Mouse (Mus musculus): ENCODE measurements around the gene Zfp808. TPM values are rescaled to one million over a fixed set of nuclear protein-coding genes. Genes with fewer than 3 reads are reported as not detected.
"Not testable (repeated sequence)": the region's sequence is repeated elsewhere in the genome, so short reads cannot be mapped to it uniquely, and the experiment has no call there.

Zfp808 gene
- polyA plus RNA-seq (2015; fragmentation: Nextera tagmentation; extraction: Ambion mirVana), result 6.9 and 7.3 TPM in 2 replicates

DNA sequence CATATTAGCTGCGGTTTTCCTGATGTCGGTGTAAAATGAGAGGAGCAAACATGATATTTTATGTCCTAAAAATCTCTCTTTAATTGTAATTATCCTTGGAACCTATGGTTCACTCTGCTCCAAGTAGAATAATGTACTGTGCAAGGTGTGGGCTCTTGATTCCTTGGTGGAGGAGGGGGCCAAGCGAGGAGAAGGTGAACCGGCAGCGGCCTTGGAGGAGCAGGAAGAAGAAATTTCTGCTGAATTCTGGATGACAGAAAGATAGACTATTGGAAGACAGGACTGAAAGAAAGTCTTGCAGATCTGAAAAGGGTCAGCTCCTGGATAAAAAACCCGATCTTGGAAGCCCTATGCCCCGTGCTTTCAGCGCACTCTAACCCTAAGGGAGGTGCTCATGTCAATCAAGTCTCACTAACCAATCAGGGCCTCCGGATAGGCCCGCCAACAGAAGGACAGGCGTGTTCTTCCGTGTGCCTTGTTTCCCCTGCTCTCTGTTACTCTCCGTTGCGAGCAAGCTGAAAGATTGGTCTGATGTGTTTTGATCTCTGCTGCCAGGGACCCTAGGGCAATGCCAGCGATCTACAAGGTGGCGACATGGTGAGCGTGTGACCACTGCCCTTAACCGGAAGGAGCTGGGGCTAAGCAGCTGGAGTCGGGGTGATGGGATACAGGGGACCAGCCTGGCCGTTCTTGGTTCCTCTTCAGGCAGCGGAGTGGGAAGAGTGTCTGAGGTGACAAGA is at the start of gene Zfp808:
Zfp808 (plus strand) TSS at position 455 of the 740 bp plus-strand sequence.
- ATAC-seq, result peak; percentile 88
- H3K9me3 ChIP-seq (replicated peaks); H3K27me3 ChIP-seq; H3K36me3 ChIP-seq (ENCODE audit: poor library complexity, severe bottlenecking); H3K4me1 ChIP-seq: not testable (repeated sequence)
- H3K4me2 ChIP-seq, result peak within 1 kb of the TSS; percentile 60
- 9% methylated on average over 21 of the region's 21 CpGs for WGBS
- peak within 1 kb of the TSS; percentile 72 for H3K9ac ChIP-seq
- H3K27ac ChIP-seq, result peak within 1 kb of the TSS; percentile 31; the same call in 1 of the 2 replicates
- peak within 1 kb of the TSS; percentile 57 for H3K4me3 ChIP-seq

DNA sequence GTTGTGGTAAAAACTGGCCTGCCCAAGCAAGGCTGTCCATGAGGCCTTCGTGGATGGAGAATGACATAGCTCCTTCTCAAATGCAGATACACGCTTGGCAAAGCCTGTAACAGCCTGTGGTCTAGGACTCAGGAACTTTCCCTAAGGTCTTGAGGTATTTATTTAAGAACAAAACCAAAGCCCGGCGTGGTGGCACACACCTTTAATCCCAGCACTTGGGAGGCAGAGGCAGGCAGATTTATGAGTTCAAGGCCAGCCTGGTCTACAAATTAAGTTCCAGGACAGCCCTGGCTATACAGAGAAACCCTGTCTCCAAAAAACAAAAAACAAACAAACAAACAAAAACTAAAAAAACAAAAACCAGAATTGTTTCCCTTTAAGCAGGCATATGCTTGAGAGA is 30.9 kb upstream of the Zfp808 start:
- H3K4me1 ChIP-seq; H3K4me2 ChIP-seq; ATAC-seq; H3K9ac ChIP-seq; H3K27me3 ChIP-seq; H3K4me3 ChIP-seq; H3K9me3 ChIP-seq (replicated peaks); H3K27ac ChIP-seq; H3K36me3 ChIP-seq (ENCODE audit: poor library complexity, severe bottlenecking): not testable (repeated sequence)
- 86% methylated on average over 4 of the region's 4 CpGs for WGBS

DNA sequence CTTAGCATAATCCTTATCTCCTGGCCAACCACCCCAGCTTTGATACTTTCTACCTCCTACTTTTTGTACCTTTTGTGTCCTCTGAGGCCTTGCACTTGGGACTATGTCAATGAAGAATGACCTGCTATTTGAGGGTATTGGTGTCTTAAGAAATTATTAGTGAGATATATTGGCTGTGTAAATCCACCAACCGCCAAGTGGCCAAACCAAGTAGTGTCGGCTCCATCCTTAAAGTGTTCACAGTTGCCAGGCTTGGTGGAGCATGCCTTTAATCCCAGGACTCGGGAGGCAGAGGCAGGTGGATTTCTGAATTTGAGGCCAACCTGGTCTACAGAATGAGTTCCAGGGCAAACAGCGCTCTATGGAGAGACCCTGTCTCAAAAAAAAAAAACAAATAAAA is 30.2 kb upstream of the Zfp808 start:
- not testable (repeated sequence) for H3K9ac ChIP-seq

DNA sequence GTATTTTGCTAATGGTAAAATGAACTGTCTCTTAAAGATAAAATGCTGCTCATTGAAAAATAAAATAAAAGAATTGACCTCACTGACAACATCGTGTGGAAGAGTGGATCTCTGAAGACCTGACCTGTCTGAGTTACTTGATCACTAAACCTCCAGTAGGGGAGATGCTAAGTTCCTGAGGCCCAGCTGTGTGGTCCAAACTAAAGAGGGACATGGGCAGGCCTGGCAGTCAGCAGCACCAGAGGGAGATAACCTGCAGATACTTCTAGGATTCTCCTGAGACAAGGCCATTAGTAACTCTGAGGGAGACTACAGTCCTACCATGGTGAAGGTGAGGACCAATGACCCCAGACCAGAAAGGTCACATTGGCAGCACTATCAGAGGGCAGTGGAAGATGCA is 27.3 kb upstream of the Zfp808 start:
- H3K9me3 ChIP-seq (replicated peaks); H3K4me3 ChIP-seq; H3K4me1 ChIP-seq; H3K36me3 ChIP-seq (ENCODE audit: poor library complexity, severe bottlenecking); H3K4me2 ChIP-seq; ATAC-seq; H3K27me3 ChIP-seq; H3K9ac ChIP-seq; H3K27ac ChIP-seq: not testable (repeated sequence)
- WGBS, result 78% methylated on average over 1 of the region's 1 CpGs

More for the DNA sequence above, 30.2 kb upstream of the Zfp808 start:
- H3K27me3 ChIP-seq; H3K4me2 ChIP-seq; H3K4me1 ChIP-seq; H3K4me3 ChIP-seq; H3K9me3 ChIP-seq (replicated peaks); H3K27ac ChIP-seq; ATAC-seq; H3K36me3 ChIP-seq (ENCODE audit: poor library complexity, severe bottlenecking): not testable (repeated sequence)
- 93% methylated on average over 4 of the region's 4 CpGs for WGBS

DNA sequence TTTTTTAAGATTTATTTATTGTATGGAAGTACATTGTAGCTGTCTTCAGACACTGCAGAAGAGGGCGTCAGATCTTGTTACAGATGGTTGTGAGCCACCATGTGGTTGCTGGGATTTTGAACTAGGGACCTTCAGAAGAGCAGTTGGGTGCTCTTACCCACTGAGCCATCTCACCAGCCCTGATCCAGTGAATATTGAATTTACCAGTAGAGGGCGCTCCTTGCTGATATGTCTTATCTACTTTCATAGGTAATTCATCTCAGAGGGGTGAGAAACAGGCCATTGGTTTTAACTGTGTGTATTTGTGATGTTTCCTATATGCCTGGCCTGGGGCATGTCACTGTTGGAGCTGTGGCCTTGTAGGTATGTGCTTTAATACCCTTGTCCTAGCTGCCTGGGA is 13.8 kb upstream of the Zfp808 start:
- ATAC-seq; H3K36me3 ChIP-seq (ENCODE audit: poor library complexity, severe bottlenecking); H3K4me2 ChIP-seq; H3K4me1 ChIP-seq; H3K4me3 ChIP-seq; H3K9me3 ChIP-seq (replicated peaks); H3K27me3 ChIP-seq; H3K9ac ChIP-seq; H3K27ac ChIP-seq: not testable (repeated sequence)
- WGBS, result 34% methylated on average over 2 of the region's 2 CpGs

DNA sequence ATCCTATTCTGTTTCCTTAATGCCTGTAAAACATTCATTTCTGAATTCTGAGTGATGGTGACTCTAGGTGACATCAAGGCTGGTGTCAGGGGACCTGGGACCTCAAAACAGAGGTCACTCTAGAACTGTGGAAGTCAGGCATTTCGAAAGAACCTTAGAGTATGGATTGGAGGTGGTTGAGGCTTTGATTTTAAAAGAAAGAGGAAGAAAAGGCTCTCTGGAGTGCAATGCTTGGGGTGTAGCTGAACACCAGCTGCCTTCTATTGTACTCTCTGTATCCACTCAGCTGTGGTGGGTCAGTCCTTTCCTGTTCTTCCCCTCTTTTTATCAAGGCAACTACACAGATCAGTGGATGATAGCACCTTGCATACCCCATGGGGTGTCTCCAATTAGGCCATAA is 8.1 kb upstream of the Zfp808 start:
- ATAC-seq; H3K27me3 ChIP-seq; H3K4me1 ChIP-seq; H3K9ac ChIP-seq; H3K36me3 ChIP-seq (ENCODE audit: poor library complexity, severe bottlenecking); H3K4me2 ChIP-seq; H3K9me3 ChIP-seq (replicated peaks); H3K4me3 ChIP-seq; H3K27ac ChIP-seq: not testable (repeated sequence)
- 45% methylated on average over 1 of the region's 1 CpGs for WGBS

DNA sequence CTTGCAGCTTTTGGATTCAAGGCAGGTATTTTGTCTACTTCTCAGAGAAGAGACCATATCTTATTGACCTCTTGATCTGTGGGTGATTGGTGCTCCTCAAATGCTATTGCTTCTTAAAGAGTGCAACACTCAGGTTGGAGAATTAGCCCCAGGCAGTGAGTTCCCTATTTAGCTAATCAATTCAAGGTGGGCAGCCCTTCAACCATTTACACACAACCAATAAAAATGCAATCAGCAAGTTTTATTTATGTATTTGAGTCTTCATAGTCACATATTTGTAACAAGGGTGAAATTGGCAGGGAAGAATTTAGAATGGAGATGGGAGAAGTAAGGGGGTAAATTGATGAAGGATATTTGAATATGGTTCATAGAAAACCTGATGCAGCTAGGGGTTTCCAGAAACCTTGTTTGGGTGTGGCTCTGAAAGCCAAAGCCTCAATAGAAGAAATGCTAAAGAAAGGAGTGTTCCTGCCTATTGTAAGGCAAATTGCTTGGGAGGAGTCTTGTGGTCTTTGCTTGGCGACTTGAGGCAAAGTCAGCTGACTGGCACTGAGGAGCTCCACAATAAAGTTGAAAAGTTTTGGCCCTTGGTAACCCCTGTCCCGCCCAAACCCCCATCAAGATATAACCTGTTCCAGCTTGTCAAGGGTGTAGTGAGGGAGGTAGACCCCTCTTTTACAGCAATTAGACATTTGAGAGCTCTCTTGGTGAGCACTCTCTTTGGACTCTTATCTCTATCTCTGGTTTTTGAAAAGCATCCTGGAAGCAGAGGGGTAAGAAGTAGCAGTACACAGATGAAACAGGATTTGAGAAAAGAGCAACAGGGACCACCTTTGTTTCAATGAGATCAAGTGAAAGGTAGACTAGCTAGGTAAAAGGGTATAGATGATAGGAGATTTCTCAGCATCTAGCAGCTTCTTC is 52.4 kb downstream of the Zfp808 start:
- 71% methylated on average over 2 of the region's 2 CpGs for WGBS
- not testable (repeated sequence) for H3K36me3 ChIP-seq (ENCODE audit: poor library complexity, severe bottlenecking); H3K4me1 ChIP-seq; H3K4me3 ChIP-seq; ATAC-seq; H3K27ac ChIP-seq; H3K9ac ChIP-seq; H3K4me2 ChIP-seq; H3K27me3 ChIP-seq
- peaks cover 22% of the 10 kb centered on the region for H3K9me3 ChIP-seq (replicated peaks)

DNA sequence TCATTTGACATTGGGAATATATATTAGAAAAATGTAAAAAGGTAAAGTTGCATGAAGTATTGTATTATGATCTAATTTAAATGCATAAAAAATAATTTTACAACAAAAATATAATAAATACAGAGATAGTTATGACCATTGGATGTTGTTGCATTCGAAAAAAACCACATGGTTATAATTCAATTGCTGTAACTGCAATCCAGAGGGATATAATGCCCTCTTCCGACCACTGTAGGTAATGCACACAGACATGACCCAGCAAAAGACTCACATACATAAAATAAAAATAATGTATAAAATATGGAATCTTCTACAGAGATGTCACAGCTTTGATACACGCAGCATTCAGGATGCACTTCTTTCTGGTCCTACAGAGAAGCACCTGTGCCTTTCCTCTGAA is 115.6 kb downstream of the Zfp808 start:
- Histone ChIP-seq H3K9ac (no peak overlapping the region), H3K9me3 (replicated peaks) (0 out of 2 replicates have a peak, but pooled peaks cover 4% of the 10 kb centered on the region), H3K36me3 (ENCODE audit: poor library complexity, severe bottlenecking) (no peaks in the 10 kb centered on the region), H3K4me3 (no peak overlapping the region), H3K27ac (no peak overlapping the region), H3K4me1 (no peaks in the 10 kb centered on the region), H3K27me3 (no peaks in the 10 kb centered on the region), H3K4me2 (no peak overlapping the region)
- ATAC-seq, result no peak
- 45% methylated on average over 3 of the region's 3 CpGs for WGBS

DNA sequence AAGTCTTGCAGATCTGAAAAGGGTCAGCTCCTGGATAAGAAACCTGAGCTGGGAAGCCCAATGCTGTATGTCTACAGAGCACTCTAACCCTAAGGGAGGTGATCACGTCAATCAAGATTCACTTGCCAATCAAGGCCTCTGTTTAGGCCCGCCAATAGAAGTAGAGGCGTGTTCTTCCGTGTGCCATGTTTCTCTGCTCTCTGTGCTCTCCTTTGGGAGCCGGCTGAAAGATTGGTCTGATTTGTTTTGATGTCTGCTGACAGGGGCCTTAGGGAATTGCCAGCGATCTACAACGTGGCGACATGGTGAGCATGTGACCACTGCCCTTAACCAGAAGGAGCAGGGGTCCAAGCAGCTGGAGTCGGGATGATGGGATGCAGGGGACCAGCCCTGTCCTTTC is 125.5 kb downstream of the Zfp808 start:
- not testable (repeated sequence) for H3K4me3 ChIP-seq; H3K27ac ChIP-seq; H3K4me2 ChIP-seq; H3K4me1 ChIP-seq; ATAC-seq; H3K27me3 ChIP-seq; H3K36me3 ChIP-seq (ENCODE audit: poor library complexity, severe bottlenecking); H3K9ac ChIP-seq
- H3K9me3 ChIP-seq (replicated peaks), result peaks cover 18% of the 10 kb centered on the region
- 89% methylated on average over 9 of the region's 9 CpGs for WGBS

DNA sequence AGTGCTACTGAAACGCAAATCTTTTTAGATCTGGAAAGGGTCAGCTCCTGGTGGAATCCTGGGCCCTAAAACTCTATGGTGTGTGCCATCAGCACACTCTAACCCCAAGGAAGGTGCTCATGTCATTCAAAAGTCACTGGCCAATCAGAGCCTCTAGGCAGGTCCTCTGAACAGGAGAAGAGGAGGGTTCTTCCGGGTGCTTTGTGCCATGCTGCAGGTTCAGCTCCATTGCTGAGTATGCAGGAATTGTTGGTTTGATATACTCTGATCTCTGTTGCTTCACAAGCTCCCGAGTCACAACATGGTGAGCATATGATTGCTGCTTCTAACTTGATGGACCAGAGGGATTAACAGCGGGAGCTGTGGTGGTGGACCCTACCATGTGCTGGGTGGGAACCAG is 133.7 kb downstream of the Zfp808 start:
- Histone ChIP-seq H3K4me1 (no peaks in the 10 kb centered on the region), H3K9me3 (replicated peaks) (peaks cover 49% of the 10 kb centered on the region), H3K9ac (no peak overlapping the region), H3K4me2 (no peak overlapping the region), H3K27me3 (no peaks in the 10 kb centered on the region), H3K27ac (no peak overlapping the region), H3K36me3 (ENCODE audit: poor library complexity, severe bottlenecking) (no peaks in the 10 kb centered on the region), H3K4me3 (no peak overlapping the region)
- 75% methylated on average over 4 of the region's 4 CpGs for WGBS
- ATAC-seq, result no peak
